Mouse (Mus musculus): ENCODE data around the gene Hspb9. TPM values are rescaled to one million over a fixed set of nuclear protein-coding genes. Genes with fewer than 3 reads are reported as not detected.

The Hspb9 gene
- polyA plus RNA-seq, 1 experiment = 8.9 TPM

GRCm38 (mm10) chr11:100759611-100760233, 46.1 kb downstream of the Hspb9 start, which contains the start of gene Kcnh4:
Gene Kcnh4 (minus strand): TSS chr11:100759942.
- no peak for DNase-seq (ENCODE audit: low read depth)

GRCm38 (mm10) chr11:100761547-100762045, 47.9 kb downstream of the Hspb9 start:
- no peak for DNase-seq (ENCODE audit: low read depth)

GRCm38 (mm10) chr11:100762831-100763230, 49.2 kb downstream of the Hspb9 start, which contains the start of gene Hcrt:
Gene Hcrt (minus strand): TSS chr11:100762931.
- no peak for DNase-seq (ENCODE audit: low read depth)

Other genes starting within 250 kb of the Hspb9 start
- gene Klhl11, start 241.1 kb upstream of the Hspb9 start, polyA plus RNA-seq (2012; rRNA removed) = 5.8 and 8.7 TPM in 2 replicates
- 586 and 685 TPM in 2 replicates for gene Acly, start 185.8 kb upstream of the Hspb9 start, polyA plus RNA-seq (2012; rRNA removed)
- gene Ttc25, start 168.2 kb upstream of the Hspb9 start, polyA plus RNA-seq (2012; rRNA removed) = 1.7 and 2.5 TPM in 2 replicates
- gene Cnp, start 138.9 kb upstream of the Hspb9 start, polyA plus RNA-seq (2012; rRNA removed) = 25.2 and 26.1 TPM in 2 replicates
- 69.6 and 80.6 TPM in 2 replicates for gene Nkiras2, start 94.6 kb upstream of the Hspb9 start, polyA plus RNA-seq (2012; rRNA removed)
- 42.1 and 62.0 TPM in 2 replicates for gene Dnajc7, start 93.7 kb upstream of the Hspb9 start, polyA plus RNA-seq (2012; rRNA removed)
- 0.38 and 0.65 TPM in 2 replicates for gene Zfp385c, start 21.4 kb upstream of the Hspb9 start, polyA plus RNA-seq (2012; rRNA removed)
- 5.9 and 6.5 TPM in 2 replicates for gene Dhx58, start 9.6 kb upstream of the Hspb9 start, polyA plus RNA-seq (2012; rRNA removed)
- gene Kat2a, start 1.4 kb upstream of the Hspb9 start, polyA plus RNA-seq (2012; rRNA removed) = 28.0 and 29.0 TPM in 2 replicates
- gene Rab5c, start 24.4 kb downstream of the Hspb9 start, polyA plus RNA-seq (2012; rRNA removed) = 200 and 221 TPM in 2 replicates
- 1.1 and 1.5 TPM in 2 replicates for gene Kcnh4, start 46.1 kb downstream of the Hspb9 start, polyA plus RNA-seq (2012; rRNA removed)
- gene Hcrt, start 49.1 kb downstream of the Hspb9 start, polyA plus RNA-seq (2012; rRNA removed) = not detected in 2 replicates
- gene Ghdc, start 57.1 kb downstream of the Hspb9 start, polyA plus RNA-seq (2012; rRNA removed) = 18.6 and 19.7 TPM in 2 replicates
- gene Stat5b, start 136.9 kb downstream of the Hspb9 start, polyA plus RNA-seq (2012; rRNA removed) = 28.7 and 32.8 TPM in 2 replicates
- 44.0 and 51.7 TPM in 2 replicates for gene Stat5a, start 145.5 kb downstream of the Hspb9 start, polyA plus RNA-seq (2012; rRNA removed)
- 106 and 115 TPM in 2 replicates for gene Stat3, start 225.7 kb downstream of the Hspb9 start, polyA plus RNA-seq (2012; rRNA removed)

Data from gonadal fat pad, adult 2 months (tissue).